Comparison of ENCODE assay signal across 8 mouse cellular contexts in the genomic region with DNA sequence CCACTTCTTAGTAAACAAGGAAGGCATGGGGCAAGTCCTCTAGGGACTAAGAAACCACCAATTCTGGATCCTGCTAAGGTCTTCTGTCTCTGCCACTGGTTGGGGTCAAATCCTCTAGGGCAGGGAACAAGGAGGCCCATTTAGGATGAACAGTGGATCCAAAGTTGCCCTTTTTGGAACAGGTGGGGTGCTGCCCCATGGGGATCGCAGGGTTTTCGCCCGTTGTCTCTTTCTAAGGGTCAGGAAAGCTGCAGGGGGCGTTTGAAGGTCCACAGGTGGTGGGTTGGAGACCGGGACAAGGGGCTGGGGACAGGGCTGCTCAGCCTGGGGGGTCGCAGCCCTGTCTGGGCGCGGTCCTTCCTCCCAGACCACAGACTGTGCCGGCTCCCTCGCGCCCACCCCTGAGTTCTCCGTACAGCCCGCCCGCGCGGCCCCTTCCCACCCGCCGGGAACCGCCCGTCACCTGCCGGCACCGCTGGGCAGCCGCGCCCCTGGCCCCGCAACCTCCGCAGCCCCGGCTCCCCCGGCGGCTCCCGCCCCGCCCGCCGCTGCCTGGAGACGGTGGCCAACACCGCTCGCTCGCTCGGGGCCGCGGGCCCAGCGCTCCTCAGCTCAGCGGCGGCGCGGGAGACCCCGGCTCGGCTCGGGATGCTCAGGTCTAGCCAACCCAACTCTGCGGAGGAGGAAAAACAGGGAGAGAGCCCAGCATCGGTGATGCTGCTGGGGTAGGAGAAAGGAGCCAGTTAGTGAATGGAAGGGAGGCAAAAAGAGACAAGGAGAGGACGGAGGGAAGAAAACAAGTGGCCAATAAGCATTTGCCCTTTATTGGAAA. TPM values are rescaled to one million over a fixed set of nuclear protein-coding genes. Genes with fewer than 3 reads are reported as not detected.
A peak's percentile ranks its signal among the peaks of the same experiment; 100 is the strongest.
DNase-seq lines count a peak whose midpoint lies in the region; ATAC-seq lines count a peak whose summit lies in the region.

Jhy (minus strand) TSS at position 533 of the 832 bp plus-strand sequence.

- peak; percentile 7 to 15 for DNase-seq in kidney, postnatal 4 days
- no peak for DNase-seq in kidney, adult 9 months
- peak; percentile 31 for DNase-seq in embryo, embryonic 9.5 days (ENCODE audit: extremely low spot score)
- peak; percentile 53 for DNase-seq in neural tube, embryonic 10.5 days (ENCODE audit: extremely low spot score, low spot score)
- no peak for DNase-seq in urinary bladder, postnatal 10 days (ENCODE audit: low spot score)
- DNase-seq in thymus, postnatal 14 days, result no peak
- no peak for DNase-seq in spleen, postnatal 14 days (ENCODE audit: low spot score in 2 of 2)

- peaks cover 13% of the 10 kb centered on the region for H3K4me1 ChIP-seq in hindbrain, embryonic 13.5 days (replicated peaks)

- peak; percentile 83 for ATAC-seq in hindbrain, embryonic 13.5 days (ENCODE audit: low FRiP score)

- H3K4me2 ChIP-seq in hindbrain, embryonic 13.5 days, result peak within 1 kb of the TSS; percentile 94

- H3K27ac ChIP-seq in hindbrain, embryonic 13.5 days, result peak within 1 kb of the TSS; percentile 23; the same call in 1 of the 2 replicates

- under 1% methylated on average over 51 of the region's 51 CpGs for WGBS in hindbrain, embryonic 13.5 days

- no peaks in the 10 kb centered on the region for H3K9me3 ChIP-seq in hindbrain, embryonic 13.5 days

- peaks cover 61% of the 10 kb centered on the region for H3K27me3 ChIP-seq in hindbrain, embryonic 13.5 days

- peak within 1 kb of the TSS; percentile 54 for H3K4me3 ChIP-seq in hindbrain, embryonic 13.5 days

- no peaks in the 10 kb centered on the region for H3K36me3 ChIP-seq in hindbrain, embryonic 13.5 days

- peak within 1 kb of the TSS; percentile 78 for H3K9ac ChIP-seq in hindbrain, embryonic 13.5 days

RNA-seq across cellular contexts. Expression of gene Jhy, which starts in this region (rescaled TPM):
- 1.4 and 1.5 TPM in 2 replicates for polyA plus RNA-seq in hindbrain, embryonic 13.5 days (2015; fragmentation: Nextera tagmentation; extraction: Ambion mirVana)

Comparison
In these comparisons a context has a peak if more than half of its experiments do, and no peak if none do; other contexts are left out.
1. DNase-seq: peak in kidney, postnatal 4 days (2 of 2), embryo, embryonic 9.5 days (single experiment) and neural tube, embryonic 10.5 days (single experiment); none in kidney, adult 9 months (single experiment), urinary bladder, postnatal 10 days (single experiment), thymus, postnatal 14 days (single experiment) and spleen, postnatal 14 days (0 of 2).